Mouse (Mus musculus) brain, embryonic 18.5 days (tissue): Measurements from ENCODE around the gene Hist1h3f.
"Not testable (repeated sequence)": the region's sequence is repeated elsewhere in the genome, so short reads cannot be mapped to it uniquely, and the experiment has no call there.

Experiments used
- DNase-seq: peaks from one replicate; pipeline ENCODE4 v3.0.0-alpha.2; 2012; ENCODE audit warnings: low read depth, low spot score

Gene Hist1h3f

DNA sequence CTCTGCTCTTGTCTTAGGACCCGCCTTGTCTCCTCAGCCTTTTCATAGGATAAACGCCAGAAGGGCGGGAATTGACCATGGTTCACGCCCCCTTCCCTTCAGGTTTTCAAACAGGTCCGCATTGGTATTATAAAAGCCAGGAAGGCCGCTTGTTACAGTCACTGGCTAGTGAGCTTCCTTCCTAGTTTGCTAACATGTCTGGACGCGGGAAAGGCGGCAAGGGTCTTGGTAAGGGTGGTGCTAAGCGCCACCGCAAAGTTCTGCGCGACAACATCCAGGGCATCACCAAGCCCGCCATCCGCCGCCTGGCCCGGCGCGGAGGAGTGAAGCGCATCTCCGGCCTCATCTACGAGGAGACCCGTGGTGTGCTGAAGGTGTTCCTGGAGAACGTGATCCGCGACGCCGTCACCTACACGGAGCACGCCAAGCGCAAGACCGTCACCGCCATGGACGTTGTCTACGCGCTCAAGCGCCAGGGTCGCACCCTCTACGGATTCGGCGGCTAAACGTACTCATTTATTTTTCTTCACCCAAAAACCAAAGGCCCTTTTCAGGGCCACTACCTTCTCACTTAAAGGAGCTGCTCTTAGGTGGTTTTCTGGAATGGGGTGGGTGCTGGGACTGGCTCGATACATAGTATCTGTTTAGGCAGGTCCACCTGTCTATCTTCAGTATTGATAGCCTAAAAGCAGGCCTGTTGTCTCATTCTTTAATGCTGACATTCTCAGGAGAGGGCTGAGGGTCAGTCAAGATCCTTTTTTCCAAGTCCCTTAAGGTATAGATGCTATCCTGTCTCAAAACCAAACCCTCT, 37.8 kb downstream of the Hist1h3f start, which contains the start of gene Hist1h4d:
Hist1h4d (plus strand) TSS at position 191 of the 811 bp plus-strand sequence.
- DNase-seq = peak; percentile 96

DNA sequence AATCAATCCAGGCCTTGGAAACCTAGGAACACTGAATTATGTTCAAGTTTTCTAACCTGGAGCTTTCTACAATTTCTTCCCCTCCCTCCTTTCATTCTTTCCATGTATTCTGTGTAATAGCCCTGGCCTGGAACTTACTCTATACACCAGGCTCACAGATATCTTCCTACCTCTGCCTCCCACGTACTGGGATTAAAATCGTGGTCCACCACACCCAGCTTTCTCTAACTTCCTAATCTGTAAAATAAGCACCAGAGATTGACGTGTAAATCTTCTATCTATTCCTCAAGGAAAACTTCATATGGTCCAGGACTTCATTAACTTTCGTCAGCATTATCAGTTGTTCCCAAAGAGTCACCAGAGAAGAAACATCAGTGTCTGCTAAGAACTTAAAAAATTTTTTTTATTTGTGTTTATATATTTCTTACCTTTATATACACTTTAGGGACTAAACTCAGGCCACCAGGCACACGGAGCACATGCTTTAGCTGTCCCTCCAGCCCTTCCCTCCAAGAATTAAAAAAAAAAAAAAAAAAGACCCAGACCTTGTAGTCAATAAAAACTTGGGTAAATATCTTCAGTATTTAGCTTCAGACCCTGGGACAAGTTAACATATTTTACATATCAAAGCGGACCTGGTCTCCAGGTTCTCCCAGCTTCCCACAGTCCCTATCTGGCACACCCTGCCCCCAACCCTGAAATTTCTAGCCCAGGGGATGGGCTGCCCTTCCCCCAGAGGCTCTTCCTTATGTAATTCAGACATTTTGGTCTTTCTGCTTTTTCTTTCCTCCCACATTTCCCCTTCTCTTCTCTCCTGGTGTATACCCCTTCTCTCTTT, 38.6 kb downstream of the Hist1h3f start:
- DNase-seq = no peak

DNA sequence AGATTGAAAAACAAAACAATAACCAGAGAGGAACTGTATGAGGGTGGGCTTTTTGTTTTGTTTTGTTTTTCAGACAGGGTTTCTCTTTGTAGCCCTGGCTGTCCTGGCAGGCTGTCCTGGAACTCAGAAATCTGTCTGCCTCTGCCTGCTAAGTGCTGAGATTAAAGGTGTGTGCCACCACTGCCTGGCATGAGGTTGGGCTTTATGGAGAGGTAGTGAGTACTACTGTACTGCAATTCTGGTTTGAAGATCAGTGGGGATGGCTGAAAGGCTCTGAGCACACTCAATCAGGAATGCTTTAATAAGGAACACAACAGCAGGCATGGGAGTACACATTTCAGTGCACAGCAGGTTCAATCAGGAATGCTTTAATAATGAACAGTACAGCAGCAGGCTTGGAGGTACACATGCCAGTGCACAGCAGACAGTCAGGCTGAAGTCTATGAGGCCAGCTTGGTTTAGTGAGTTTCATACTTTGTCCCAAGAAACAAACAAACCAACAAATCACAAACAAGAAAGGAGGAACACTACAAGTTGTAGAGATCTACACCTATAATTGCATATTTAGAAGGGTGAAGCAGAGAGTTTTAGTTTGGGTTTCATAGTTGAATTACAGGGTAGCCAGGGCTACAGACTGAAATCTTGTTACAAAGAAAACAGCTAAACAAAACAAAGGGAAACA, 39.7 kb downstream of the Hist1h3f start:
- DNase-seq = no peak

DNA sequence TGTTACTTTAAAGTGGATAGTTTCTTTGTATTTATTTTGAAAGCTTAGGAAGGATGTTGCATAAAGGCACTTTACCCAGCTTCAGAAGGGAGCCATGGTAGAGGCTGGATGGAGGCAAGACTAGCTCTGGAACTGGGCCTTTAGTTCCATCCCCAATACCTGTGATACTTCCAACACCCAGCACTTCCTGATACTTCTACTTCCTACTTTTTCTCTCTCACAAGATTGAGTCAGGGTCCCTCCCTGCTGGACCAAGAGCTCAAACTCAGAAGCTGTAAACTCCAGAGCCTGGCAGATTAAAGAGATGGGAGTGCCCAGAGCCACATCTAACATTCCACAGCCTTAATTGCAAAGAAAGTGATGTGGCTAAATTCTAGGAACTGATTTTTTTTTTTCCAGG, 40.5 kb downstream of the Hist1h3f start:
- DNase-seq = no peak

DNA sequence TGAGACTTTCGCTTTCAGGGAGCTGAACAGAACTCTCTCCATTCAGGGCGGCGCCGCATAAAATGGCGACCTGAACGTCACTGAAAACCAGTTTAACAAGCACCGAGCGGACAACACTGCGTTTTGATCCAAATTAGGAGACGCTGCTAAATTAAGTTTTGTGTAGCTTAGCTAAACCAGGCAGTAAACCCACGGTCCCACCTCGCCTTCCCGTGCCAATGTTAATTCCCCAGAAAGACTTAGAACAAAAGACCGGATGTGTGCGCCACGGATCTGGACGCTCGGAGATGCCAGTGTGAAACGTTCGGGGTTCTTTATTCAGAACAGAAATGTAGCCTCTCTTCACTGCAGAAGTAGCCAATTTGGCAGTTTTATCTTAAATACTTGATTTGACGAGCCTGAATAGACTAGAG, 41.2 kb downstream of the Hist1h3f start:
- DNase-seq = no peak

DNA sequence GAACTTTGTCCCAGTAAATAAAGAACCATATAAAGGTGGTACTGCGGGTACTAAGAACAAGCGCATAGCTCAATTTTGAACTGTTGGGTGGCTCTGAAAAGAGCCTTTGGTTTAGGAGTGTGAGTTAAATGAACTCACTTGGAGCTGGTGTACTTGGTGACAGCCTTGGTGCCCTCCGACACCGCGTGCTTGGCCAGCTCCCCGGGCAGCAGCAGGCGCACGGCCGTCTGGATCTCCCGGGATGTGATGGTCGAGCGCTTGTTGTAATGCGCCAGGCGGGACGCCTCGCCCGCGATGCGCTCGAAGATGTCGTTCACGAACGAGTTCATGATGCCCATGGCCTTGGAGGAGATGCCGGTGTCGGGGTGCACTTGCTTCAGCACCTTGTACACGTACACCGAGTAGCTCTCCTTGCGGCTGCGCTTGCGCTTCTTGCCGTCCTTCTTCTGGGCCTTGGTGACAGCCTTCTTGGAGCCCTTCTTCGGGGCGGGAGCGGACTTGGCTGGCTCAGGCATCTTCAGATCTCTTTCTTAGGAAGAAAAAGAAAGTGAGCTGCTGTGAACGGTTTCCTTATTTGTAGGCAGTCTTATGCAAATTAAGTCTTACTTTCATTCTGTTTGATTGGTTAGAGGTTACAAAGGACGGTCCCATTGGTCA, 41.7 kb downstream of the Hist1h3f start:
- DNase-seq = peak; percentile 92

DNA sequence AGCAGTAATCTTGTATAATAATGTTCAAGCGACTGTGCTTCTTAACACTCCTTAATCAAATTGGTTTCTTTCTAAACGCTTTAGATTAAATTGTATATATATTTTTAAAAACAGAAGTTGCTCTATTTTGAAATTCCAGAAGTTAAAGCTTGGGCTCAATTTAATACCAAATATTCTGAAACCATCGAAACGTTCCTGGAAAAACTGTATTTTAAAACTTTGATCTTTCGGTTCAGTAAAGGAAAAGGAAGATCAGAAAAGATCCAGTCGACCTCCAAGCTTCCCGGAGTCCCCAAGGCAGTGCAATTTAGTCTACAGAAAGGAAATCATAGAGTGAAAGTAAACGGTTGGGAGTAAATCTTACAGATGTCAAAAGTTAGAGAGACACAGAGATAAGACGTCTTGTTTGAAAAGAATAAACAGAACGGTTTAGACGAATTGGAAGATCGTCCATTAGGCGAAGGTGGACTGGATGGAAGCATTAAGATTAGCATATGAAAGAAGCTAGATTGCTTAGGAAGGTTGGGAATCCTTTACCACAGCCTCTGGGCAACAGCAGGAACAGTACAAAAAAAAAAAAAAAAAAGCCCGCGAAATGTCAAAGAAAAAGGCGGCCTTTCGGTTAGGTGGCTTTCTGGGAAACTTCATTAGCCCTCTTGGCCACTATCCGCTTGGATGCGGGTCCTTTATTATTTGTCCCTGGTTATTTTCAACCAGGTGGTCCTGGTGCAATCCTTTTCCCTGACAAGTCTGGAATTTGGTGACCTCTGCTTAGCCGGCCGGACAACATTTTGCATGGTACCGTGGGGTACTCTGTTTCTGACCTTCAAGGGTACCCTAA, 42.5 kb downstream of the Hist1h3f start:
- DNase-seq = no peak

DNA sequence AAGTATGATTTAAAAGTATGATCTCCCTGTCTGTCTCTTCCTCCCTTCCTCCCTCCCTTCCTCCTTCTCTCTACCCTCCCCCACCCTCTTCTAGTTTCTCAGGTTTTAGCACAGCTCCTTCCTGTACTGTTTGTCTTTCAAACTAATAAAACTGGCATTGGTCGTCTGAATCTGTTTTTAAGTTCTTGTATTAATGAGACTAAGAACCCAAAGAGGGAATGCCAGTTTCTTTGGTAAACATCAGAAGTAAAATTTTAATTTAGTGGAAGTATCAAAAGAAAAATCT, 43.0 kb downstream of the Hist1h3f start:
- no peak for DNase-seq

DNA sequence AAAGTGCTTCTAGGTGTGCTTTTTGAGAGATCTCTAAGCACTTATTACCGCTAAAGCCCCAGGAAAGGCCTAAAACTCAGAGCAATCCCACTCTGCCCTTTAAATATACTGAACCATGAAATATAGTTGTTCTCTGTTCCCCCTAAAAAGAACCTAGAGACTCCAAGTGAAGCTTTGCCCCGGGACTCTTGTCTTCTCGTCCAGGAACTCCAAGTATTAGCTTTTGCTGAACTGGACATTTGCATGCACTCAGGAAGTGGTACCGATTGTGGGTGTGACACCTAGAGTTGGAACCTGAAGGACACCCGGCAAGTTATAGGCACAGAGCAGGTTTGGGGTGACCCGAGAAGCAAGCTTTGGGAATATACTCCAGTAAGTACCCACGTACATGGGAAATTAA, 47.4 kb downstream of the Hist1h3f start:
- DNase-seq = no peak

DNA sequence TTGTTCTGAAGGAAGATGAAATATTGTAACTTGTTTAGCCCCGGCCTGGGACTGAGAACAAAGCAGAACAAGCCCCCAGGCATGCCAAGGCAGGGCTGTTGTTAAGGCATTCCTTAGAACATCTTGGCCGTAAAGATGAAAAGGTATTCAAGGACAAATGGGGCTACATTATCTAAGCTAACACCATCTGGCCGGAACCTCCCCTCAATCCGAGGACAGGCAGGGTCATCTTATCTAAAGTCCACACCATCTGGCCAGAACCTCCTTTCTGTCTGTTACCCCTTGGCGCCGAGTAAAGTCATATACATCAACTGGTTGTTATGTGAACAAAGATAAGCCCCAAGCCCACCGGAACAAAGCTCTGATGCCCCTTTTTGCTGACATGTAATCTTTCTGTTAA, 48.0 kb downstream of the Hist1h3f start:
- DNase-seq = not testable (repeated sequence)

DNA sequence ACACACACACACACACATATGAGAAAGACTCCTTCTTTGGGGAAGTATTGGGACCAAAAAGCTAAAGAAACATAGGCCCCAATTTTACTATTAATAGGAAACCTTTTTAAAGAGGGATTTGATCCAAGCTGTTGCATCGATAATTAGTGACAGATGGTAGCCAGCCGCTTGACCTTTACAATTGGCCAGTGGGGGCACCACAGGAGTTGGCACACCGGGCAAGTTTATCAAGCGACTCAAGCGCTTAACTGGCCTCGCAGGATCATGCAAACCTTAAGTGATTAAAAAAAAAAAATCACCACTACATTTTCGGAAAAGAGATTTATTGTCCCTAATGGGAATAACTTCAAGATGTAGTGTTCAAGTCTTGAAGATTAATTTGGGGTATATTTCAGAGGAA, 48.8 kb downstream of the Hist1h3f start:
- no peak for DNase-seq

DNA sequence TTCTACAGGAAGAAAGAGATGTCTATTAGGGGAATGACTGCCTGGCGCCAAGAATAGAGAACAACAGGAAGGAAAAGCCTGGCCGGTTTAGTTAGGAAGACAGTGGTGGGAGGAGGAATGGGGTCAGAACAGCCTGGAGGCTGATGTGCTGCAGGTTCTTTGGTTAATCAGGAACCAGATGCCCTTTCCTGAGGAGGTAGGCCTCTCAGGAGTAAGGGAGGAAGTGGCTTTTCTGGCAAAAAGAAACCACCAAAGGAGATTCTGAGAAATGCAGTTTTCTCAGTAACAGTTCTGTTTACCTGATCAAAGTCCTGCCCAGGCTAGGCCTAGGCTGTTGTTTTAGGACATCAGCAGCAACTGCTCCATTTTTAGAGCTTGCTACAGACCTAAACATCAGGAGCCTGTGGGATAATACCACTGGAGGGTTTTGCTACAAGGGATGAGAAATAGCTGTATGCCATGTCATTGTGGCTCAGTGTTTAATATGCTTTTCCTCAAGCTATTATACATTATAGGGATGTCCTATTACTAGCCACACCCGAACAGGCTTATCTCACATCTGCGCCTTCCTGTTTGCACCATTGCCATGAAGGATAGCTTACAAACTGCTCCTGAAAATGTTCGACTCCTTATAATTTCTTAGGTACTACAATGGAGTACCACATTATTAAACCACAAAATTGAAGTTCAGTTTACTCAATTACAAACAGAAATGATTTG, 49.4 kb downstream of the Hist1h3f start:
- no peak for DNase-seq
